Mouse (Mus musculus): ENCODE data around the gene Naxe. TPM values are rescaled to one million over a fixed set of nuclear protein-coding genes. Genes with fewer than 3 reads are reported as not detected.

Gene Naxe
- total and polyA plus RNA-seq, 3 experiments = 114 to 182 (median 165) TPM

DNA sequence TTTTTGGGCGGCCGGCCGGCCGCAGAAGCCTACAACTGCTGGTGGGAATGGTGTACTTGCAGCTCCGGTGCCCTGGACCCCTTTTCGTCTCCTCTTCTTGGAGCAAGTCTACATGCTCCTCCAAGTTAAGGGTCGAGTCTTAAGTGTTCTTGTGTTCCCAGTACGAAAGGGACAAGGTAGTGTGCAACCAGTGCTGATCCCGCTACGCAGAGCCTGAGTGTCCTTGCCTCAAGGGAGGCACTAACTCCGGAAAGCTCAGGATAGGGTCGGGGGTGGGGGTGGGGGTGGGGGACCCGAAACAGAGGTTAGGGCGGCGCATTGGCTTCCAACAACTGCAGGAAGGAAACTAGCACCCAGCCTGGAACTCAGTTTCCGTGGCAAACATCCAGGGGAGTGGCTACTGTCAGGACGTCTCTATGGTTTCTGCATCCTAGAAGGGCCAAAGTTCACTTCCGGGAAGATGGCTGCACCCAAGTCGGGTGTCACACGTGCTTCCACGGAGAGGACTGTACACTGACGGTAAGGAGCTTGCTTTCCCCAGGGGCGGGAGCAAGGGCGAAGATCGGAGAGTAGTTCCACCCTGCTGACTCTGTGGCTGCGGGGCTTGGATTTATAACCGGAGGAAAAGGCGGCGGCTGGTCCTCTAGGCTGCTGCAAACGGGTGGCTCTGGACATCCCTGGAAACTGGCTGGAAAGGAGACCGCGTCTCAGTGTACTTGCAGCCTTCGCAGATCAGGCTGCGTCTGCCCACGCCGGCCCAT lies 15.5 kb downstream of the Naxe start, which contains the start of gene Gpatch4:
TSS of gene Gpatch4 (plus strand) at position 448 of the 761 bp plus-strand sequence.
- TF ChIP-seq CHD2 (IDR thresholded peaks at IDR 0.05; ENCODE audit: low read length) (no peak; the same call in none of the 2 replicates), MAZ (IDR thresholded peaks at IDR 0.05; ENCODE audit: low read depth, low read length) (peak; percentile 17; the same call in 1 of the 2 replicates), ZMIZ1 (IDR thresholded peaks at IDR 0.05; ENCODE audit: low read depth, low read length) (no peak), SMC3 (IDR thresholded peaks at IDR 0.05; ENCODE audit: low read depth, low read length) (no peak), HCFC1 (IDR thresholded peaks at IDR 0.05; ENCODE audit: low read depth, low read length) (peak; percentile 96), NELFE (IDR thresholded peaks at IDR 0.05; ENCODE audit: low read depth, low read length) (peak; percentile 96), NRF1 (IDR thresholded peaks at IDR 0.05; ENCODE audit: insufficient read depth, low read depth, low read length, poor library complexity, severe bottlenecking) (no peak), ELF1 (IDR thresholded peaks at IDR 0.05; ENCODE audit: low read depth, low read length) (peak; percentile 96), USF1 (IDR thresholded peaks at IDR 0.05; ENCODE audit: low read depth, low read length) (peak; percentile 71), MYC (IDR thresholded peaks at IDR 0.05; ENCODE audit: low read depth, low read length) (peak; percentile 100), JUND (IDR thresholded peaks at IDR 0.05; ENCODE audit: low read depth, low read length) (no peak), UBTF (IDR thresholded peaks at IDR 0.05; ENCODE audit: borderline replicate concordance, insufficient read depth, low read depth, low read length) (no peak), GATA1 (IDR thresholded peaks at IDR 0.05; ENCODE audit: low read depth, low read length) (no peak), TCF12 (IDR thresholded peaks at IDR 0.05; ENCODE audit: low read depth, low read length) (peak; percentile 78), KAT2A (conservative IDR thresholded peaks at IDR 0.05; ENCODE audit: low read depth, low read length) (peak; percentile 78), MAFK (IDR thresholded peaks at IDR 0.05; ENCODE audit: borderline replicate concordance, low read depth, low read length) (no peak), TAL1 (IDR thresholded peaks at IDR 0.05; ENCODE audit: low read length) (no peak), MAX (IDR thresholded peaks at IDR 0.05; ENCODE audit: low read length) (peak; percentile 100), BHLHE40 (IDR thresholded peaks at IDR 0.05; ENCODE audit: borderline replicate concordance, low read depth, low read length) (peak; percentile 73; the same call in 1 of the 2 replicates), CTCF (IDR thresholded peaks at IDR 0.05 in 2 of 3, conservative IDR thresholded peaks at IDR 0.05 in 1 of 3; ENCODE audit: control insufficient read depth in 1 of 3, insufficient read depth in 1 of 3, low read depth in 2 of 3, low read length in 3 of 3, poor library complexity in 1 of 3, severe bottlenecking in 1 of 3) (no peak), POLR2AphosphoS5 (IDR thresholded peaks at IDR 0.05; ENCODE audit: borderline replicate concordance, low read depth, low read length) (no peak), POLR2AphosphoS2 (IDR thresholded peaks at IDR 0.05; ENCODE audit: low read length) (peak; percentile 77), SIN3A (IDR thresholded peaks at IDR 0.05; ENCODE audit: low read length) (peak; percentile 100), POLR2A (IDR thresholded peaks at IDR 0.05; ENCODE audit: control insufficient read depth in 1 of 2, insufficient read depth in 1 of 2, low read depth in 1 of 2, low read length in 2 of 2, poor library complexity in 1 of 2) (peak; percentile 87 to 97), EP300 (IDR thresholded peaks at IDR 0.05; ENCODE audit: low read depth in 1 of 2, low read length in 2 of 2) (no peak), ETS1 (IDR thresholded peaks at IDR 0.05; ENCODE audit: low read depth, low read length) (peak; percentile 53; the same call in 1 of the 2 replicates), TBP (IDR thresholded peaks at IDR 0.05; ENCODE audit: low read depth, low read length) (peak; percentile 91), MXI1 (IDR thresholded peaks at IDR 0.05; ENCODE audit: low read depth, low read length) (peak; percentile 100), USF2 (IDR thresholded peaks at IDR 0.05; ENCODE audit: borderline replicate concordance in 1 of 2, insufficient read depth in 1 of 2, low read depth in 1 of 2, low read length in 2 of 2) (no peak)
- DNase-seq (ENCODE audit: low read depth, low spot score) = peak; percentile 99

More for the DNA sequence above, 15.5 kb downstream of the Naxe start, which contains the start of gene Gpatch4:
- Histone ChIP-seq H3K9ac (ENCODE audit: control insufficient read depth, low read depth, low read length, poor library complexity, severe bottlenecking) (peak within 1 kb of the TSS; percentile 89), H3K36me3 (ENCODE audit: control insufficient read depth in 1 of 2, insufficient read depth in 2 of 2, low read length in 2 of 2) (peaks cover 0 to 22% of the 10 kb centered on the region in 2 experiments; a peak in 2 of 4 replicates), H3K27ac (ENCODE audit: control insufficient read depth, low read depth, low read length) (peak within 1 kb of the TSS; percentile 59), H3K4me1 (ENCODE audit: control insufficient read depth in 1 of 2, insufficient read depth in 2 of 2, low read length in 2 of 2) (peaks cover 0 to 11% of the 10 kb centered on the region in 2 experiments; a peak in 2 of 4 replicates), H3K9me3 (replicated peaks; ENCODE audit: insufficient read depth, low read length) (no peaks in the 10 kb centered on the region), H3K4me3 (ENCODE audit: control insufficient read depth in 1 of 2, insufficient read depth in 1 of 2, low read depth in 2 of 2, low read length in 2 of 2) (peak within 1 kb of the TSS; percentile 67 to 96), H3K27me3 (ENCODE audit: control insufficient read depth in 1 of 2, insufficient read depth in 2 of 2, low read length in 2 of 2) (peaks cover 4 to 11% of the 10 kb centered on the region in 2 experiments; a peak in 3 of 4 replicates), H3K79me2 (ENCODE audit: control insufficient read depth, insufficient read depth, low read length, poor library complexity) (peaks cover 37% of the 10 kb centered on the region)

Measured in MEL (cell line).